Mouse (Mus musculus) CD4-positive, CD25-positive, alpha-beta regulatory T cell, adult 9 weeks (primary cell): ENCODE data around the gene C1ql4. TPM values are rescaled to one million over a fixed set of nuclear protein-coding genes. Genes with fewer than 3 reads are reported as not detected.

Experiments used
- polyA plus RNA-seq: library from polyadenylated mRNA; unstranded; fragments of 100-300 nt; shearing (Covaris generic); gene quantifications from one replicate; pipeline ENCODE4 v1.2.1, GENCODE M21; 2017

The C1ql4 gene
- not detected for polyA plus RNA-seq

DNA sequence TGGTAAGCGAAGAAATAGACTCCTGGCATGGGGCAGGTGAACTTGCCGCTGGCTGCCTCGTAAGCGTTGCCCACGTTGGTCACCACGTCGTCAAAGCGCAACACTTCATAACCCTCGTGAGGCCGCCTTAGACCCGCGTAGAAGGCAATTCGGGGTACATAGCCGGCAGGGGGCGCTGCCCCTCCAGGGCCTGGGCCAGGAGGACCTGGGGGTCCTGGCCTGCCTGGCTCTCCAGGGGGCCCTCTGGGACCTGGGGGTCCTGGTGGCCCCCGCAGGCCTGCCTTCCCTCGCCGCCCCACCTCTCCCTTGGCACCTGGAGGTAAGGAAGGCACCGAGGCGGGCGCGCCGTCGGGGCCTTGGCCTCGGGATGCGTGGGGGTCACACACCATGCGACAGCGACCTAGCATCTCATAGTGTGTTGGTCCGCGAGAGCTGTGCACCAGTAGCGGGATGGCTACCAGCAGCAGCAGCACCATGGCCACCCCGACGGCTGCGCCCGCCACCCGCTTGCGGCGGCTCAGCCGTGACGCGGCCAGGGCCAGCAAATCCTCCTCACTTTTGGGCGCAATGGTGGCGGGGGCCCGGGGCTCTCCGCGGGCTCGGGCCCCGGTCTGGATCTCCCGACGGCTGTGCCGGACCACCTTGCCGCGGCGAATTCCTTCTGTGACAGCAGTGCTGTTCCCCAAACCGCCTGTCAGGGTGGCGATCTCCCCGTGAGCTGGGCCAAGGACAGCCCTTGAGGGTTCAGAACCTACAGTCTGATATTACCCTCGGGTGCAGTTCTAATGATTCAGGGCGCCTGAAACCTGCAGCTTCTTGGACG is at the start of gene C1ql4:
C1ql4 (minus strand) TSS at position 565 of the 823 bp plus-strand sequence.

DNA sequence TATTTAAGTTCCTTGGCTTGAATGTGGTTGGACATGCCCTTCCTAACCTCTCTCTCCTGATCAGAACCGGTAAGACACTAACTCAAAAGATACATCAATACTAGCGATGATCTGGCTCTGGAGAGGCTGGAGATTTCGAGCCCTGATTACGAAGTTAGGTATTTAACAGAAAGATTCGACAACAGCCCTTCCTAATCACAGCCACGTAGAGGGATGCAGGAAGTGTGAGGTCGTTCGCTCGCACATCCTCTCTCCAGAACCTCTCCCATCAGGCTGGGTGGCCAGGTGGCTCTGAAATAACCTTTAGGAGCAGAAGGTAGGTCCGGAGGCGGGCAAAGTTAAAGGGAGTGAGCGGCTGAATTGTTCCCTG is 38.1 kb upstream of the C1ql4 start, which contains the start of gene Spats2:
Spats2 (plus strand) TSS at position 206 of the 370 bp plus-strand sequence.

DNA sequence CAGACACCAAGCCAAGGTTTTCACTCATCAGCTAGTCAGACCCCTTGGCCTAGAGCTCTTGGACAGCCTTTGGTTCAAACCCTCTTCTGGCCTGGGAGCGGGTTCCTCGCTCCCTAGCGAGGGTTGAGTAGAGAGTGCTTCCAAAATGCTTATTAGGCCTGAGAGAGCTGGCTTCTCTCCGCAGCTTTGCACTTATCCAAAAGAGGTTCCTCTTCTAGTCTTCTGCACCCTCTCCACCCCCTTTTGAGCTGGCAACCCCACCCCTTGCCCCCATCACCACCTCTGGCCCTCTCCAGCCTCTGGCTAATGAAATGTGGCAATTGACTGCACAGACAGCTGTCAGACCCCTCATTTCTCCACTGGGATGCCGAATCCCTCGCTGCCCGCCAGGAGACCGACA is 5.3 kb upstream of the C1ql4 start, which contains the start of gene Dnajc22:
Dnajc22 (plus strand) TSS at position 301 of the 400 bp plus-strand sequence.

DNA sequence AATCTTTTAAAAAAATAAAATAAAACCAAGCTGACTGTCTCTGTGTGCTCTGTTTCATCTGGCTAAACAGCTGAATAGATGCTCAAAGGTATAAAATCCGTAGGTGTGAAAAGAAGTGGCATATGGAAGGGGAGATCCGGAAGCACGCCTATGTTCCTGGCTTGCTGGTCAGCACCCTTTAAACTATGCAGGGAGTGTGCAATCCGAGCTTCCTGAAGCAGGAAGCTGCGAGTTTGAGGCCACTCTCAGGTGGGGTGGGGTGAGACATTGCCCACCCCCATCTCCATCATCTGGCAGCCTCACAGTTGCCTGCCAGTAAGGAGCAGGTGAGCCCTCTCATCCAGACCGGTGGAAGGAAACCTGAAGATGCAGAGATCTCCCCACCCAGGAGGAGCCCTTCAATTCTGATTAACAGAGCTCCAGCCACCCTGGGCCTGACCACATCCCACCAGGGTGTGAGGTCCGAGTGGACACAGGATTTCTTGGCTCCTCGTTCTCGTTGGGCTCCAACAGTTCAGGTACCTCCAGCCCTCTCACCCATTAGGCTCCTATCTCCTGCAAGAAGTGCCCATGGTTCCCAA is 13.5 kb downstream of the C1ql4 start, which contains the start of gene Troap:
Troap (plus strand) TSS at position 557 of the 581 bp plus-strand sequence.

DNA sequence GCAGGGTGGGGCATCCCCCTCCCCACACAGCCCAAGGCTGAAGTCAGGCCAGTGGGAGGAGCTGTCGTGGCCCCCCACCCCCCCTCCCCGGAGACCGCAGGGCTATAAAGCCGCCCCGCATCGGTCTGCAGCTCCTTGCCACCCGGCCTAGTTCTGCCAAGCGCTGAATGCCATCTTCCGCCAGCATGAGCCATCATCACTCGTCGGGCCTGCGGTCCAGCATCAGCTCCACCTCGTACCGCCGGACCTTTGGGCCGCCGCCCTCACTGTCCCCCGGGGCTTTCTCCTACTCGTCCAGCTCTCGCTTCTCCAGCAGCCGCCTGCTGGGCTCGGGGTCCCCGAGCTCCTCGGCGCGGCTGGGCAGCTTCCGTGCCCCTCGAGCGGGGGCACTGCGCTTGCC is 32.6 kb downstream of the C1ql4 start, which contains the start of gene Prph:
Prph (plus strand) TSS at position 135 of the 400 bp plus-strand sequence.

Other genes starting within 250 kb of the C1ql4 start
- gene Kmt2d, start 216.6 kb downstream of the C1ql4 start, polyA plus RNA-seq, result 26.5 TPM
- gene Rhebl1, start 193.3 kb downstream of the C1ql4 start, polyA plus RNA-seq, result 23.2 TPM
- 0.09 TPM for gene Dhh, start 189.3 kb downstream of the C1ql4 start, polyA plus RNA-seq
- 82.5 TPM for gene Lmbr1l, start 169.6 kb downstream of the C1ql4 start, polyA plus RNA-seq
- 486 TPM for gene Tuba1b, start 153.3 kb downstream of the C1ql4 start, polyA plus RNA-seq
- gene Gm49450, start 134.3 kb downstream of the C1ql4 start, polyA plus RNA-seq, result not detected
- 212 TPM for gene Tuba1a, start 134.1 kb downstream of the C1ql4 start, polyA plus RNA-seq
- gene Tuba1c, start 57.9 kb downstream of the C1ql4 start, polyA plus RNA-seq, result 75.2 TPM
- gene Prph, start 32.6 kb downstream of the C1ql4 start, polyA plus RNA-seq, result not detected
- 0.81 TPM for gene Troap, start 13.2 kb downstream of the C1ql4 start, polyA plus RNA-seq
- gene Dnajc22, start 5.4 kb upstream of the C1ql4 start, polyA plus RNA-seq, result not detected
- 0.14 TPM for gene Spats2, start 38.1 kb upstream of the C1ql4 start, polyA plus RNA-seq
- gene Kcnh3, start 137.0 kb upstream of the C1ql4 start, polyA plus RNA-seq, result 3.9 TPM
- 134 TPM for gene Mcrs1, start 164.1 kb upstream of the C1ql4 start, polyA plus RNA-seq
- gene Prpf40b, start 207.3 kb upstream of the C1ql4 start, polyA plus RNA-seq, result 15.9 TPM
- gene Fam186b, start 208.1 kb upstream of the C1ql4 start, polyA plus RNA-seq, result 0.65 TPM